In genomic region chr3:128886678-128887077, GRCm38 (mm10) we compare ENCODE assay signal across 27 mouse cellular contexts.
DNase-seq lines count a peak whose midpoint lies in the region; ATAC-seq and TF ChIP-seq lines count a peak whose summit lies in the region.
"Had no signal": no experiment of that assay in that cellular context is flagged by ENCODE, and none has a peak within 500 bp of the region (broad histone marks: within the 10 kb centered on the region; RNA-seq: fewer than 3 reads in every experiment).

No protein-coding gene starts in this region.

- H3K9ac ChIP-seq in limb, embryonic 13.5 days = no peak overlapping the region
- no peak overlapping the region for H3K9ac ChIP-seq in CH12.LX (ENCODE audit: insufficient read depth, low read depth)
- H3K9ac ChIP-seq in intestine, embryonic 15.5 days = no peak overlapping the region
- no peak overlapping the region for H3K9ac ChIP-seq in forebrain, postnatal 0 days
- H3K9ac ChIP-seq: embryonic facial prominence, embryonic 12.5 days; forebrain, embryonic 13.5 days; heart, embryonic 13.5 days; hindbrain, embryonic 14.5 days had no signal

- no peak for TF ChIP-seq RAD21 in CH12.LX (IDR thresholded peaks at IDR 0.05; ENCODE audit: low read depth, low read length)

- no peak for TF ChIP-seq EP300 in CH12.LX (IDR thresholded peaks at IDR 0.05; ENCODE audit: low read length)

- ATAC-seq in limb, embryonic 13.5 days (ENCODE audit: low FRiP score, low read depth) = no peak
- ATAC-seq in intestine, embryonic 15.5 days = no peak
- ATAC-seq in forebrain, postnatal 0 days = no peak
- ATAC-seq: forebrain, embryonic 13.5 days; forebrain, embryonic 16.5 days; hindbrain, postnatal 0 days; Patski had no signal

- peak overlapping the region; percentile 28 for H3K4me2 ChIP-seq in limb, embryonic 13.5 days (replicated peaks)
- no peak overlapping the region for H3K4me2 ChIP-seq in CH12.LX (ENCODE audit: insufficient read depth, low read depth, poor library complexity, severe bottlenecking)
- no peak overlapping the region for H3K4me2 ChIP-seq in intestine, embryonic 15.5 days (replicated peaks)
- no peak overlapping the region for H3K4me2 ChIP-seq in forebrain, postnatal 0 days (ENCODE audit: low read depth)
- H3K4me2 ChIP-seq: embryonic facial prominence, embryonic 12.5 days; forebrain, embryonic 13.5 days; heart, embryonic 13.5 days; hindbrain, embryonic 14.5 days had no signal

- no peak for TF ChIP-seq CTCF in CH12.LX (conservative IDR thresholded peaks at IDR 0.05 in 1 of 2, IDR thresholded peaks at IDR 0.05 in 1 of 2; ENCODE audit: low read depth in 2 of 2, low read length in 2 of 2)
- TF ChIP-seq CTCF in forebrain, postnatal 0 days (IDR thresholded peaks at IDR 0.05; ENCODE audit: low read depth) = no peak

- no peaks in the 10 kb centered on the region for H3K79me2 ChIP-seq in CH12.LX (replicated peaks; ENCODE audit: control insufficient read depth, extremely low read depth, insufficient read depth, poor library complexity, severe bottlenecking)

- H3K9me3 ChIP-seq in limb, embryonic 13.5 days = no peaks in the 10 kb centered on the region
- no peaks in the 10 kb centered on the region for H3K9me3 ChIP-seq in limb, embryonic 10.5 days (replicated peaks)
- peaks cover 31% of the 10 kb centered on the region for H3K9me3 ChIP-seq in CH12.LX (replicated peaks; ENCODE audit: low read length)
- H3K9me3 ChIP-seq in intestine, embryonic 15.5 days = no peaks in the 10 kb centered on the region
- H3K9me3 ChIP-seq in forebrain, postnatal 0 days (ENCODE audit: low read length) = no peaks in the 10 kb centered on the region
- H3K9me3 ChIP-seq: embryonic facial prominence, embryonic 12.5 days; forebrain, embryonic 10.5 days; forebrain, embryonic 13.5 days; heart, embryonic 10.5 days; heart, embryonic 13.5 days had no signal

- TF ChIP-seq POLR2A in CH12.LX (IDR thresholded peaks at IDR 0.05; ENCODE audit: low read depth, low read length) = no peak

- H3K27me3 ChIP-seq in limb, embryonic 13.5 days = peaks cover 16% of the 10 kb centered on the region
- H3K27me3 ChIP-seq in limb, embryonic 10.5 days (ENCODE audit: low read depth, poor library complexity, severe bottlenecking) = no peaks in the 10 kb centered on the region
- no peaks in the 10 kb centered on the region for H3K27me3 ChIP-seq in CH12.LX (replicated peaks)
- no peaks in the 10 kb centered on the region for H3K27me3 ChIP-seq in intestine, embryonic 15.5 days (replicated peaks)
- no peaks in the 10 kb centered on the region for H3K27me3 ChIP-seq in forebrain, postnatal 0 days (ENCODE audit: insufficient read depth, low read length)
- H3K27me3 ChIP-seq: embryonic facial prominence, embryonic 12.5 days; forebrain, embryonic 13.5 days; heart, embryonic 13.5 days; Patski had no signal

- WGBS in limb, embryonic 13.5 days = 28% methylated on average over 9 of the region's 9 CpGs
- WGBS in limb, embryonic 10.5 days = 74% methylated on average over 9 of the region's 9 CpGs
- WGBS in intestine, embryonic 15.5 days = 49% methylated on average over 9 of the region's 9 CpGs
- WGBS in forebrain, postnatal 0 days = 30% methylated on average over 9 of the region's 9 CpGs

- in situ Hi-C loops in CH12.LX (cut with MboI; ENCODE audit: low pct_ligation_motif_present, low pct_unique_long_range_greater_than_20kb, low sequenced_read_pairs) = no loop called here

- no peaks in the 10 kb centered on the region for H3K36me3 ChIP-seq in limb, embryonic 13.5 days
- no peaks in the 10 kb centered on the region for H3K36me3 ChIP-seq in limb, embryonic 10.5 days
- H3K36me3 ChIP-seq in CH12.LX (replicated peaks in 1 of 2; ENCODE audit: control insufficient read depth in 1 of 2, insufficient read depth in 1 of 2, low read length in 1 of 2) = no peaks in the 10 kb centered on the region
- H3K36me3 ChIP-seq in intestine, embryonic 15.5 days = no peaks in the 10 kb centered on the region
- no peaks in the 10 kb centered on the region for H3K36me3 ChIP-seq in forebrain, postnatal 0 days (ENCODE audit: insufficient read depth)
- H3K36me3 ChIP-seq: embryonic facial prominence, embryonic 12.5 days; forebrain, embryonic 10.5 days; G1E; heart, embryonic 10.5 days; heart, embryonic 13.5 days had no signal

- no peak overlapping the region for H3K27ac ChIP-seq in limb, embryonic 13.5 days
- no peak overlapping the region for H3K27ac ChIP-seq in limb, embryonic 10.5 days
- no peak overlapping the region for H3K27ac ChIP-seq in CH12.LX (ENCODE audit: insufficient read depth, low read depth)
- H3K27ac ChIP-seq in intestine, embryonic 15.5 days = no peak overlapping the region
- H3K27ac ChIP-seq in forebrain, postnatal 0 days (ENCODE audit: low read depth, low read length) = no peak overlapping the region
- H3K27ac ChIP-seq: embryonic facial prominence, embryonic 12.5 days; forebrain, embryonic 10.5 days; forebrain, embryonic 13.5 days; heart, adult 2 months; heart, embryonic 10.5 days; heart, embryonic 13.5 days; hindbrain, embryonic 14.5 days; hindbrain, postnatal 0 days had no signal

- no peak for DNase-seq in limb, embryonic 10.5 days (ENCODE audit: low spot score)
- DNase-seq in lung, postnatal 36 days = peak; percentile 3
- DNase-seq in lung, adult 18-20 months = no peak
- DNase-seq in 416B (ENCODE audit: low read depth) = peak; percentile 0
- no peak for DNase-seq in CH12.LX (ENCODE audit: extremely low read depth)
- DNase-seq in forebrain, postnatal 0 days = no peak
- DNase-seq: adrenal gland, postnatal 10 days; adrenal gland, postnatal 36 days; cerebellum, adult 18-20 months; cerebellum, adult 9-10 months; cerebellum, postnatal 14 days; gastrocnemius, postnatal 36 days; heart, adult 2 months; heart, postnatal 14 days; heart, postnatal 4 days had no signal

- dilution Hi-C loops in CH12.LX (cut with MboI; ENCODE audit: extremely low pct_ligation_motif_present, extremely low pct_unique_long_range_greater_than_20kb, low sequenced_read_pairs) = no loop called here

- no peak overlapping the region for H3K4me3 ChIP-seq in limb, embryonic 13.5 days
- no peak overlapping the region for H3K4me3 ChIP-seq in limb, embryonic 10.5 days
- H3K4me3 ChIP-seq in CH12.LX (replicated peaks in 1 of 3; ENCODE audit: low read depth in 2 of 3, low read length in 2 of 3, poor library complexity in 1 of 3) = no peak overlapping the region
- H3K4me3 ChIP-seq in intestine, embryonic 15.5 days (replicated peaks) = no peak overlapping the region
- no peak overlapping the region for H3K4me3 ChIP-seq in forebrain, postnatal 0 days (ENCODE audit: low read depth, low read length)
- H3K4me3 ChIP-seq: embryonic facial prominence, embryonic 12.5 days; forebrain, embryonic 10.5 days; forebrain, embryonic 13.5 days; heart, adult 2 months; heart, embryonic 10.5 days; heart, embryonic 13.5 days had no signal

- peaks cover 9% of the 10 kb centered on the region for H3K4me1 ChIP-seq in limb, embryonic 13.5 days
- peaks cover 4% of the 10 kb centered on the region; the same call in 1 of the 2 replicates for H3K4me1 ChIP-seq in limb, embryonic 10.5 days
- no peaks in the 10 kb centered on the region for H3K4me1 ChIP-seq in CH12.LX (ENCODE audit: control insufficient read depth in 1 of 2, insufficient read depth in 2 of 2)
- H3K4me1 ChIP-seq in intestine, embryonic 15.5 days (replicated peaks) = no peaks in the 10 kb centered on the region
- no peaks in the 10 kb centered on the region for H3K4me1 ChIP-seq in forebrain, postnatal 0 days (ENCODE audit: insufficient read depth)
- H3K4me1 ChIP-seq: heart, embryonic 10.5 days; heart, embryonic 13.5 days had no signal

TF ChIP-seq in CH12.LX, 34 proteins besides CTCF, POLR2A, EP300 and RAD21:
- peak; percentile 5; the same call in 1 of the 2 replicates for TF ChIP-seq JUN (IDR thresholded peaks at IDR 0.05; ENCODE audit: insufficient read depth, low read depth, low read length)
- peak; percentile 31; the same call in 1 of the 2 replicates for TF ChIP-seq IRF4 (IDR thresholded peaks at IDR 0.05; ENCODE audit: low read depth, low read length)
- TF ChIP-seq MEF2A (IDR thresholded peaks at IDR 0.05; ENCODE audit: borderline replicate concordance, low read depth, low read length) = no peak
- no peak for TF ChIP-seq ZKSCAN1 (IDR thresholded peaks at IDR 0.05; ENCODE audit: borderline replicate concordance, low read depth, low read length)

Comparison
In these comparisons a context has a peak if more than half of its experiments do, and no peak if none do; other contexts are left out.
1. DNase-seq: peak in lung, postnatal 36 days (single experiment) and 416B (single experiment); none in limb, embryonic 10.5 days (single experiment), lung, adult 18-20 months (0 of 2), CH12.LX (single experiment) and forebrain, postnatal 0 days (single experiment).